Mouse (Mus musculus) thymus, adult 18-20 months (tissue): ENCODE measurements around the gene Plcb1.

Experiments used
- DNase-seq, 2 experiments: peaks; one replicate each; pipeline ENCODE4 v3.0.0; 2022; ENCODE audit warnings: mixed read lengths in 2 of 2

Plcb1 gene

GRCm38 (mm10) chr2:134785970-134786855 is at the start of gene Plcb1:
Gene Plcb1, plus strand, starts transcription at chr2:134786067.
- peak; percentile 8 to 16 for DNase-seq

- DNase-seq, result no peak
These were observed 30.3 kb upstream of the Plcb1 start for GRCm38 (mm10) chr2:134755537-134755936.

GRCm38 (mm10) chr2:134756086-134756485 is 29.8 kb upstream of the Plcb1 start:
- DNase-seq, result no peak

GRCm38 (mm10) chr2:134761029-134761428 is 24.8 kb upstream of the Plcb1 start:
- no peak for DNase-seq

- DNase-seq, result no peak
These were observed 22.4 kb upstream of the Plcb1 start for GRCm38 (mm10) chr2:134763406-134763990.

- no peak for DNase-seq
These were observed 21.4 kb upstream of the Plcb1 start for GRCm38 (mm10) chr2:134764506-134764905.

- no peak for DNase-seq
These were observed 6.0 kb upstream of the Plcb1 start for GRCm38 (mm10) chr2:134779826-134780225.

- DNase-seq, result no peak
These were observed 5.6 kb upstream of the Plcb1 start for GRCm38 (mm10) chr2:134780316-134780715.

- DNase-seq, result no peak
These were observed 986 bp downstream of the Plcb1 start for GRCm38 (mm10) chr2:134786856-134787250.

- DNase-seq, result no peak
These were observed 1.6 kb downstream of the Plcb1 start for GRCm38 (mm10) chr2:134787336-134788095.

- DNase-seq, result no peak
These were observed 7.1 kb downstream of the Plcb1 start for GRCm38 (mm10) chr2:134792926-134793325.

GRCm38 (mm10) chr2:134800226-134800625 is 14.4 kb downstream of the Plcb1 start:
- DNase-seq, result no peak

GRCm38 (mm10) chr2:134816383-134816782 is 30.5 kb downstream of the Plcb1 start:
- no peak for DNase-seq

GRCm38 (mm10) chr2:134817058-134817840 is 31.4 kb downstream of the Plcb1 start:
- DNase-seq, result no peak

- DNase-seq, result no peak
These were observed 35.3 kb downstream of the Plcb1 start for GRCm38 (mm10) chr2:134821176-134821575.

GRCm38 (mm10) chr2:134825645-134826044 is 39.8 kb downstream of the Plcb1 start:
- no peak for DNase-seq

- no peak for DNase-seq
These were observed 40.5 kb downstream of the Plcb1 start for GRCm38 (mm10) chr2:134826111-134827005.

- no peak for DNase-seq
These were observed 42.1 kb downstream of the Plcb1 start for GRCm38 (mm10) chr2:134827778-134828487.

GRCm38 (mm10) chr2:134831861-134832260 is 46.0 kb downstream of the Plcb1 start:
- no peak for DNase-seq

- DNase-seq, result no peak
These were observed 50.2 kb downstream of the Plcb1 start for GRCm38 (mm10) chr2:134836097-134836496.

GRCm38 (mm10) chr2:134838185-134838584 is 52.3 kb downstream of the Plcb1 start:
- DNase-seq, result no peak
